Mouse (Mus musculus) heart, adult 2 months (tissue): Measurements from ENCODE around the gene H2-K1. TPM values are rescaled to one million over a fixed set of nuclear protein-coding genes. Genes with fewer than 3 reads are reported as not detected.

Experiments used
- DNase-seq, 2 experiments: peaks; one replicate each; pipeline ENCODE4 v3.0.0; 2021
- H3K27ac ChIP-seq: fragments of 200-600 bp; 2 replicates; pipeline ENCODE4 v1.8.1; 2022
- H3K27me3 ChIP-seq: fragments of 200-500 bp; 2 replicates; pipeline ENCODE4 v1.6.1; 2012; ENCODE audit warnings: mild to moderate bottlenecking, low read length, inconsistent platforms, mixed read lengths; ENCODE audit not compliant: control insufficient read depth, insufficient read depth
- H3K36me3 ChIP-seq: fragments of 200-500 bp; 2 replicates; pipeline ENCODE4 v1.6.1; 2012; ENCODE audit warnings: low read length, inconsistent platforms; ENCODE audit not compliant: control insufficient read depth, insufficient read depth
- H3K4me1 ChIP-seq: fragments of 200-500 bp; 2 replicates; pipeline ENCODE4 v1.6.1; 2011; ENCODE audit warnings: low read length; ENCODE audit not compliant: control insufficient read depth, insufficient read depth
- H3K4me3 ChIP-seq: fragments of 200-600 bp; 2 replicates; pipeline ENCODE4 v1.8.1; 2022
- H3K79me2 ChIP-seq: fragments of 200-500 bp; replicated peaks from 2 replicates; pipeline ENCODE4 v1.6.1; 2012; ENCODE audit warnings: mild to moderate bottlenecking, inconsistent platforms, low read length, moderate library complexity, mixed read lengths; ENCODE audit not compliant: control insufficient read depth, insufficient read depth
- H3K9ac ChIP-seq: fragments of 200-500 bp; 2 replicates; pipeline ENCODE4 v1.6.1; 2012; ENCODE audit warnings: low read depth, mild to moderate bottlenecking, control low read depth, inconsistent platforms, low read length, mixed read lengths
- CTCF ChIP-seq: fragments of 200-600 bp; IDR thresholded peaks from 2 replicates; pipeline ENCODE4 v1.8.1; 2022; ENCODE audit warnings: antibody characterized with exemption, mild to moderate bottlenecking, moderate library complexity
- EP300 ChIP-seq: fragments of 200-500 bp; IDR thresholded peaks from 2 replicates; pipeline ENCODE4 v1.6.1; 2011; ENCODE audit warnings: low read depth, low read length, control low read depth; ENCODE audit not compliant: insufficient read depth
- POLR2A ChIP-seq: fragments of 200-500 bp; IDR thresholded peaks from 2 replicates; pipeline ENCODE4 v1.6.1; 2011; ENCODE audit warnings: mild to moderate bottlenecking, low read depth, low read length, control low read depth; ENCODE audit not compliant: insufficient read depth
- WGBS: fragments of 180-500 bp; shearing (Covaris S2); methylation state at CpG from one replicate; pipeline ENCODE4 v1.1.7; 2018; 5-methylcytosine and 5-hydroxymethylcytosine counted together
- intact Hi-C: fragments of 180-260 bp; cut with DNase I; formaldehyde crosslinking; loops from one replicate; pipeline ENCODE4 v1.15.1; 2025
- microRNA-seq, 2 experiments: library from miRNA; unstranded; fragments of <30 nt; microRNA quantifications; one replicate each; pipeline ENCODE4 v1.2.0; 2021
- polyA plus RNA-seq: library from polyadenylated mRNA; depleted of rRNA; stranded (reverse); fragments of >200 nt; gene quantifications from 2 replicates; pipeline ENCODE4 v1.2.3, GENCODE M21; 2012; rRNA removed
- total RNA-seq, 2 experiments: library from RNA; stranded (reverse); gene quantifications; 2 replicates each; pipeline ENCODE4 v1.2.3; 2021

The H2-K1 gene
- total and polyA plus RNA-seq, 3 experiments = 103 to 1,075 (median 117) TPM

DNA sequence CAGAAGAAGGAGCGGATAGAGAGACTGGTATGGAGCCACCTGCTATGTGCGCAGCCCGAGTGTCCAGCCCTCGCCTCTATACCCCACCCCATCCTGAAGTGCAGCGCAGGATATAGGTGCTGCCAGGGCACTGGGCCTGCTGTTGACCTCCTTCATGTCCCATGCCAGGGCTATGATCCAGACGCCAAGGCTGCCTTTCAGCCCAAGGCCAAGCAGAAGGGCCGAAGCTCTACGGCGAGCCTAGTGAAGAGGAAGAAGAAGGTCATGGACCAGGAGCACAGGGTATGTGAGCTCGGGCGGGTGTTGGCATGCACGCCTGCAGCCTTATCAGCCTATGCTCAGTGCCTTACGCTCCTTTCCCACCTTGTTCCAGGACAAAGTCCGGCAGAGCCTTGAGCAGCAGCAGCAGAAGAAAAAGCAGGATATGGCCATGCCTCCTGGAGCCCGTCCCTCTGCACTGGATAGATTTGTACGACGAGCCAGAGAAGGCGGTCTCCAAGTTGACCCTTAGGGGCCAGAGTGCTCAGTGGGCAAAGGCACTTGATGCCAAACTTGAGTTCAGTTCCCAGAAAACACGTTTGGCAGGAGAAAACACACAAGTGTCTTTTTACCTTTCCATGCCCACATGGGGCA is 51.1 kb downstream of the H2-K1 start:
- Histone ChIP-seq H3K79me2 (no peaks in the 10 kb centered on the region), H3K36me3 (peaks cover 1% of the 10 kb centered on the region; the same call in 1 of the 2 replicates)

DNA sequence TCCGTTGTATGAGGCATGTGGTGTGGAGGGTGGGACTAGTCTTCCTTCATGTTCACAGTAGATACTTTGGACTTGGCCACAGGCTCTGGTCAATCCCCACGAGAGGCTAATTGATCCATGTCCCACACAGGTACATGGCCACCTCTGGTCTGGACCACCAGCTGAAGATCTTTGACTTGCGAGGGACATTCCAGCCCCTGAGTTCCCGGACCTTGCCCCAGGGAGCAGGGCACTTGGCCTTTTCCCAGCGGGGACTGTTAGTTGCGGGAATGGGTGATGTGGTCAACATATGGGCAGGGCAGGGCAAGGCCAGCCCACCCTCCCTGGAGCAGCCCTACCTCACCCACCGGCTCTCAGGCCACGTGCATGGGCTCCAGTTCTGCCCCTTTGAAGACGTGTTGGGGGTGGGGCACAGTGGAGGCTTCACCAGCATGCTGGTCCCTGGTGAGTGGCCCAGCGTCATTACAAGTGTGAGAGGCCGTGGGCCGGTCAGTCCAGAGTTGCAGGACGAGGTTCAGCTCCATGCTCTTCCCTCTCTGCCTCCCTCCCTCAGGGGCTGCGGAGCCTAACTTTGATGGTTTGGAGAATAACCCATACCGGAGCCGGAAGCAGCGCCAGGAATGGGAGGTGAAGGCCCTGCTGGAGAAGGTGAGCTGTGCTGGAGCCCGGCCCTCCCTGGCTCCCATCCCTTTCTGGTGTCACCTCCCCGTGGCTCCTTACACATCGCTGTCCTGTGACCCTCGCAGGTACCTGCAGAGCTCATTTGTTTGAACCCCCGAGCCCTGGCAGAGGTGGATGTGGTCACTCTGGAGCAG is 51.9 kb downstream of the H2-K1 start:
- Histone ChIP-seq H3K36me3 (no peaks in the 10 kb centered on the region), H3K27me3 (no peaks in the 10 kb centered on the region), H3K4me1 (peaks cover 3% of the 10 kb centered on the region), H3K4me3 (no peak overlapping the region), H3K9ac (no peak overlapping the region), H3K79me2 (no peaks in the 10 kb centered on the region), H3K27ac (no peak overlapping the region)
- DNase-seq = no peak
- intact Hi-C loops = no loop called here
- TF ChIP-seq POLR2A (no peak), EP300 (no peak), CTCF (no peak)
- 85% methylated on average over 22 of the region's 22 CpGs for WGBS

More for the DNA sequence above, 51.1 kb downstream of the H2-K1 start:
- no peak for DNase-seq
- Histone ChIP-seq H3K27ac (no peak overlapping the region), H3K9ac (no peak overlapping the region), H3K27me3 (no peaks in the 10 kb centered on the region), H3K4me1 (peaks cover 3% of the 10 kb centered on the region), H3K4me3 (no peak overlapping the region)
- WGBS = 84% methylated on average over 19 of the region's 19 CpGs
- intact Hi-C loops = no loop called here
- no peak for TF ChIP-seq EP300
- TF ChIP-seq POLR2A = no peak
- TF ChIP-seq CTCF = no peak

DNA sequence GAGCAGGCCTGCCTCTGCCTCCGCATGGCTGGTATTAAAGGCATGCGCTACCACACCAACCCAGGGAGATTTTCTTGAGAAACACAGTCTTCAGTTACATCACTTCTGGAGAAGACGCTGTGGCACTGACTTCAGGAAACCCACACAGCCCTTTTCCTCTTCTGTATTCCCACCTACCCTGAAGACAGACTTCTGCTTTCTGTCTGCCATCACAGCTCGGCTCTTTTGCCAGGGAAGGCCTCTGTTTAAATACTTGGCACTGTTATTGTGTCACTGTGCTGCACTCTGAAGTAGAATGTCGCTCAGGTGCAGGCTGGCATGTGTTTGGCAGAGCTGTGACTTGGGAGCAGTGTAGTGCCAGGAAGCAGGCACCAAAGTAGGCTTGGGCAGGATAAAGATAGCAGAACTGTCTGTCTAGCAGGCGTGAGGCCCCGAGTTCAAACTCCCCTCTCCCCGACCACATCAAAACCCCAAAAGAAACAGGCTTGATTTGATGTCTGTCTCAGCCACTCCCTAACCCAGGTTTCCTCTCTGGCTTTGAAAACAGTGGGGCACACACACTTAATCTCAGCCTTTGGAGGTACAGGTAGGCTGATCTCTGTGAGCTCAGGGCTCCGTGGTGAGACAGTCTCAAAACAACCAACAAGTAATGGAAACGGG is 52.6 kb downstream of the H2-K1 start:
- Histone ChIP-seq H3K79me2 (no peaks in the 10 kb centered on the region), H3K36me3 (no peaks in the 10 kb centered on the region), H3K27me3 (no peaks in the 10 kb centered on the region), H3K4me3 (no peak overlapping the region), H3K9ac (no peak overlapping the region), H3K4me1 (peaks cover 3% of the 10 kb centered on the region), H3K27ac (no peak overlapping the region)
- WGBS = 67% methylated on average over 10 of the region's 10 CpGs
- TF ChIP-seq POLR2A = no peak
- no peak for TF ChIP-seq CTCF
- no peak for TF ChIP-seq EP300
- DNase-seq = no peak
- intact Hi-C loops = no loop called here

Small RNA genes lying within 50 kb of the gene (microRNA-seq; reads per million reads assigned to microRNA genes)
- gene Mir219a-1 = 0 to 0.39 reads per million in 2 experiments
- 0 reads per million in 2 experiments for gene Mir219c

Other genes starting within 250 kb of the H2-K1 start
Only the 30 nearest of the 33 such genes appear.
- gene Kank3, start 189.8 kb downstream of the H2-K1 start, total RNA-seq = 10 to 100 TPM; 54.6 to 61.0 TPM
- gene Kank3, start 189.8 kb downstream of the H2-K1 start, polyA plus RNA-seq = 139 and 168 TPM in 2 replicates
- gene Rps28, start 175.8 kb downstream of the H2-K1 start, total RNA-seq = 100 to 1,000 TPM; 683 to 757 TPM
- gene Rps28, start 175.8 kb downstream of the H2-K1 start, polyA plus RNA-seq = 329 and 480 TPM in 2 replicates
- gene Ndufa7, start 175.8 kb downstream of the H2-K1 start, total RNA-seq = 100 to 1,000 TPM; 609 to 707 TPM
- 755 and 759 TPM in 2 replicates for gene Ndufa7, start 175.8 kb downstream of the H2-K1 start, polyA plus RNA-seq
- 10 to 100 TPM; 27.8 to 34.3 TPM for gene Cd320, start 157.3 kb downstream of the H2-K1 start, total RNA-seq
- gene Cd320, start 157.3 kb downstream of the H2-K1 start, polyA plus RNA-seq = 36.1 and 46.9 TPM in 2 replicates
- not detected for gene Gm7029, start 126.5 kb downstream of the H2-K1 start, total RNA-seq
- not detected in 2 replicates for gene Gm7029, start 126.5 kb downstream of the H2-K1 start, polyA plus RNA-seq
- under 1 TPM; 0.57 to 0.66 TPM for gene Kifc1, start 109.7 kb downstream of the H2-K1 start, total RNA-seq
- gene Kifc1, start 109.7 kb downstream of the H2-K1 start, polyA plus RNA-seq = 0.59 and 0.94 TPM in 2 replicates
- gene Platr17, start 95.2 kb downstream of the H2-K1 start, total RNA-seq = not detected
- gene Platr17, start 95.2 kb downstream of the H2-K1 start, polyA plus RNA-seq = not detected in 2 replicates
- 10 to 100 TPM; 11.5 to 16.4 TPM for gene Daxx, start 90.9 kb downstream of the H2-K1 start, total RNA-seq
- gene Daxx, start 90.9 kb downstream of the H2-K1 start, polyA plus RNA-seq = 18.5 and 20.5 TPM in 2 replicates
- 100 to 1,000 TPM in 1 of 2 experiments, 10 to 100 TPM in 1; 98.9 to 124 TPM for gene Tapbp, start 84.4 kb downstream of the H2-K1 start, total RNA-seq
- gene Tapbp, start 84.4 kb downstream of the H2-K1 start, polyA plus RNA-seq = 62.5 and 75.7 TPM in 2 replicates
- gene Zbtb22, start 84.4 kb downstream of the H2-K1 start, total RNA-seq = 10 to 100 TPM; 13.7 to 18.8 TPM
- gene Zbtb22, start 84.4 kb downstream of the H2-K1 start, polyA plus RNA-seq = 24.6 and 26.8 TPM in 2 replicates
- 10 to 100 TPM; 33.2 to 36.0 TPM for gene Rgl2, start 70.8 kb downstream of the H2-K1 start, total RNA-seq
- gene Rgl2, start 70.8 kb downstream of the H2-K1 start, polyA plus RNA-seq = 89.1 and 101 TPM in 2 replicates
- gene Pfdn6, start 60.0 kb downstream of the H2-K1 start, total RNA-seq = 10 to 100 TPM; 77.7 to 81.0 TPM
- gene Pfdn6, start 60.0 kb downstream of the H2-K1 start, polyA plus RNA-seq = 28.0 and 29.6 TPM in 2 replicates
- gene Wdr46, start 59.7 kb downstream of the H2-K1 start, total RNA-seq = 10 to 100 TPM in 1 of 2 experiments, 1 to 10 TPM in 1; 8.8 to 10.0 TPM
- 8.7 and 9.1 TPM in 2 replicates for gene Wdr46, start 59.7 kb downstream of the H2-K1 start, polyA plus RNA-seq
- gene B3galt4, start 48.9 kb downstream of the H2-K1 start, total RNA-seq = 1 to 10 TPM; 1.8 to 1.9 TPM
- 2.4 and 3.4 TPM in 2 replicates for gene B3galt4, start 48.9 kb downstream of the H2-K1 start, polyA plus RNA-seq
- gene Vps52, start 44.5 kb downstream of the H2-K1 start, total RNA-seq = 10 to 100 TPM; 38.1 to 39.1 TPM
- 47.8 and 56.4 TPM in 2 replicates for gene Vps52, start 44.5 kb downstream of the H2-K1 start, polyA plus RNA-seq
- gene Rps18, start 44.3 kb downstream of the H2-K1 start, total RNA-seq = 100 to 1,000 TPM; 364 to 420 TPM
- gene Rps18, start 44.3 kb downstream of the H2-K1 start, polyA plus RNA-seq = 180 and 194 TPM in 2 replicates
- gene Ring1, start 24.3 kb upstream of the H2-K1 start, total RNA-seq = 10 to 100 TPM; 13.0 to 13.1 TPM
- gene Ring1, start 24.3 kb upstream of the H2-K1 start, polyA plus RNA-seq = 18.6 and 20.8 TPM in 2 replicates
- gene H2-Ke6, start 27.7 kb upstream of the H2-K1 start, total RNA-seq = 100 to 1,000 TPM; 112 to 138 TPM
- 87.0 and 91.6 TPM in 2 replicates for gene H2-Ke6, start 27.7 kb upstream of the H2-K1 start, polyA plus RNA-seq
- 10 to 100 TPM; 76.0 to 79.8 TPM for gene Slc39a7, start 31.3 kb upstream of the H2-K1 start, total RNA-seq
- gene Slc39a7, start 31.3 kb upstream of the H2-K1 start, polyA plus RNA-seq = 64.0 and 72.5 TPM in 2 replicates
- 10 to 100 TPM; 39.1 to 42.4 TPM for gene Rxrb, start 31.5 kb upstream of the H2-K1 start, total RNA-seq
- gene Rxrb, start 31.5 kb upstream of the H2-K1 start, polyA plus RNA-seq = 38.8 and 41.3 TPM in 2 replicates
- gene Col11a2, start 39.1 kb upstream of the H2-K1 start, total RNA-seq = 1 to 10 TPM in 1 of 2 experiments, under 1 TPM in 1; 0.89 to 1.8 TPM
- 0.98 and 1.7 TPM in 2 replicates for gene Col11a2, start 39.1 kb upstream of the H2-K1 start, polyA plus RNA-seq
- gene H2-Oa, start 92.0 kb upstream of the H2-K1 start, total RNA-seq = under 1 TPM; 0.20 to 0.29 TPM
- 0.79 and 3.2 TPM in 2 replicates for gene H2-Oa, start 92.0 kb upstream of the H2-K1 start, polyA plus RNA-seq
- gene H2-DMa, start 119.2 kb upstream of the H2-K1 start, total RNA-seq = 1 to 10 TPM; 4.0 to 7.5 TPM
- gene H2-DMa, start 119.2 kb upstream of the H2-K1 start, polyA plus RNA-seq = 12.2 and 21.3 TPM in 2 replicates
- gene Brd2, start 122.3 kb upstream of the H2-K1 start, total RNA-seq = 10 to 100 TPM; 67.6 to 71.1 TPM
- 78.9 and 118 TPM in 2 replicates for gene Brd2, start 122.3 kb upstream of the H2-K1 start, polyA plus RNA-seq
- 1 to 10 TPM; 2.1 to 2.3 TPM for gene H2-DMb2, start 143.0 kb upstream of the H2-K1 start, total RNA-seq
- 2.3 and 7.6 TPM in 2 replicates for gene H2-DMb2, start 143.0 kb upstream of the H2-K1 start, polyA plus RNA-seq
- 1 to 10 TPM; 1.6 to 2.2 TPM for gene H2-DMb1, start 152.7 kb upstream of the H2-K1 start, total RNA-seq
- 8.9 and 19.1 TPM in 2 replicates for gene H2-DMb1, start 152.7 kb upstream of the H2-K1 start, polyA plus RNA-seq
- gene Tap1, start 187.2 kb upstream of the H2-K1 start, total RNA-seq = 1 to 10 TPM; 3.4 to 7.2 TPM
- gene Tap1, start 187.2 kb upstream of the H2-K1 start, polyA plus RNA-seq = 10.9 and 11.7 TPM in 2 replicates
- 10 to 100 TPM in 1 of 2 experiments, 1 to 10 TPM in 1; 6.9 to 13.5 TPM for gene Psmb9, start 187.4 kb upstream of the H2-K1 start, total RNA-seq
- 16.0 and 20.5 TPM in 2 replicates for gene Psmb9, start 187.4 kb upstream of the H2-K1 start, polyA plus RNA-seq
- 10 to 100 TPM; 12.3 to 18.9 TPM for gene Psmb8, start 197.4 kb upstream of the H2-K1 start, total RNA-seq
- 33.5 and 44.2 TPM in 2 replicates for gene Psmb8, start 197.4 kb upstream of the H2-K1 start, polyA plus RNA-seq
- 10 to 100 TPM; 26.1 to 31.2 TPM for gene Tap2, start 203.2 kb upstream of the H2-K1 start, total RNA-seq
- 25.0 and 26.5 TPM in 2 replicates for gene Tap2, start 203.2 kb upstream of the H2-K1 start, polyA plus RNA-seq